Mouse (Mus musculus) heart, embryonic 15.5 days (tissue): ENCODE data around the gene Chchd6. TPM values are rescaled to one million over a fixed set of nuclear protein-coding genes. Genes with fewer than 3 reads are reported as not detected.

ENCODE experiments used
- ATAC-seq: fragments of 200-750 bp; cut with Nextera tagmentation; replicated peaks from 2 replicates; pipeline ENCODE4 v1.8.0; 2017; ENCODE audit warnings: low read depth, moderate TSS enrichment; ENCODE audit not compliant: insufficient number of reproducible peaks, insufficient read depth, low FRiP score
- H3K27ac ChIP-seq: fragments of 300-500 bp; sonication (generic); 2 replicates; pipeline ENCODE4 v1.5.1; 2015; ENCODE audit warnings: mild to moderate bottlenecking, inconsistent platforms
- H3K27me3 ChIP-seq: fragments of 300-500 bp; sonication (generic); 2 replicates; pipeline ENCODE4 v1.6.1; 2015; ENCODE audit warnings: inconsistent platforms
- H3K36me3 ChIP-seq: fragments of 300-500 bp; sonication (generic); 2 replicates; pipeline ENCODE4 v1.6.1; 2015; ENCODE audit warnings: mild to moderate bottlenecking, inconsistent platforms
- H3K4me1 ChIP-seq: fragments of 300-500 bp; sonication (generic); replicated peaks from 2 replicates; pipeline ENCODE4 v1.6.1; 2015; ENCODE audit warnings: inconsistent platforms
- H3K4me2 ChIP-seq: fragments of 300-500 bp; sonication (generic); 2 replicates; pipeline ENCODE4 v1.6.1; 2015; ENCODE audit warnings: inconsistent platforms, mild to moderate bottlenecking, moderate library complexity
- H3K4me3 ChIP-seq: fragments of 300-500 bp; sonication (generic); 2 replicates; pipeline ENCODE4 v1.5.1; 2015; ENCODE audit warnings: mild to moderate bottlenecking, inconsistent platforms
- H3K9ac ChIP-seq: fragments of 300-500 bp; sonication (generic); 2 replicates; pipeline ENCODE4 v1.6.1; 2015; ENCODE audit warnings: mild to moderate bottlenecking, inconsistent platforms
- H3K9me3 ChIP-seq: fragments of 300-500 bp; sonication (generic); replicated peaks from 2 replicates; pipeline ENCODE4 v1.6.1; 2016; ENCODE audit warnings: inconsistent platforms
- WGBS: fragments of 180-500 bp; shearing (Covaris S2); methylation state at CpG from one replicate; pipeline ENCODE4 v1.1.7; 2015; ENCODE audit warnings: mixed read lengths; 5-methylcytosine and 5-hydroxymethylcytosine counted together
- polyA plus RNA-seq: library from polyadenylated mRNA; unstranded; fragments of >200 nt; fragmentation: Nextera tagmentation; extraction: Ambion mirVana; gene quantifications from 2 replicates; pipeline ENCODE4 v1.2.1, GENCODE M21; 2015

Gene Chchd6
- polyA plus RNA-seq, 1 experiment from 2014 or later: 43.7 TPM

- Histone ChIP-seq H3K4me3 (no peak overlapping the region), H3K36me3 (no peaks in the 10 kb centered on the region), H3K9me3 (no peaks in the 10 kb centered on the region), H3K27me3 (peaks cover 14% of the 10 kb centered on the region; the same call in 1 of the 2 replicates), H3K4me2 (no peak overlapping the region), H3K9ac (no peak overlapping the region), H3K4me1 (peaks cover 31% of the 10 kb centered on the region), H3K27ac (no peak overlapping the region)
- no peak for ATAC-seq
- WGBS: 65% methylated on average over 3 of the region's 3 CpGs
Measured at GRCm38 (mm10) chr6:89364342-89364741, 231.1 kb downstream of the Chchd6 start.

DNA sequence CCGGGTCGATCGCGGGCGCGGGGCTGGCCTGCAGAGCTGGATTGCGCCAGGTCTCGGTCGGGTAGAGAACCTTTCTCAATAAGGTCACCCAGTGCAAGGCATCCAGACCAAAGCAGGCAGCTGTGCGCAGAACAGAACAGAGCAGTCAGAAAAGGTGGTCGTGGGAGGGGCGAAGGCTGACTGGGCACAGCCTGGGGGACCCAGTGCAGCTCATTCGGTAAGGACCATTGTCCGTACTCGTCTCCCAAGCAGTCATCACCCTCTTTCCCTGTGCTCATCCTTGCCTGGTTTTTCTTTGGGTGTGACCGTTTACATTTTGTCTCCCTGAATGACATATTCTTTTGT, 232.4 kb downstream of the Chchd6 start:
- peak overlapping the region; percentile 94 for H3K4me3 ChIP-seq
- WGBS: 9% methylated on average over 16 of the region's 16 CpGs
- ATAC-seq: no peak
- no peak overlapping the region for H3K27ac ChIP-seq
- H3K27me3 ChIP-seq: peaks cover 14% of the 10 kb centered on the region; the same call in 1 of the 2 replicates
- H3K36me3 ChIP-seq: no peaks in the 10 kb centered on the region
- H3K9ac ChIP-seq: peak overlapping the region; percentile 62
- H3K4me1 ChIP-seq: peaks cover 40% of the 10 kb centered on the region
- peak overlapping the region; percentile 99 for H3K4me2 ChIP-seq
- no peaks in the 10 kb centered on the region for H3K9me3 ChIP-seq

GRCm38 (mm10) chr6:89362281-89363106, 233.0 kb downstream of the Chchd6 start, which contains the start of gene Plxna1:
Gene Plxna1 (minus strand): TSS chr6:89362620.
- peaks cover 40% of the 10 kb centered on the region for H3K4me1 ChIP-seq
- peak within 1 kb of the TSS; percentile 99 for H3K4me2 ChIP-seq
- no peaks in the 10 kb centered on the region for H3K36me3 ChIP-seq
- peak within 1 kb of the TSS; percentile 79 for H3K27ac ChIP-seq
- H3K9ac ChIP-seq: peak within 1 kb of the TSS; percentile 99
- H3K9me3 ChIP-seq: no peaks in the 10 kb centered on the region
- WGBS: 0% methylated on average over 67 of the region's 110 CpGs
- peak within 1 kb of the TSS; percentile 94 for H3K4me3 ChIP-seq
- H3K27me3 ChIP-seq: peaks cover 14% of the 10 kb centered on the region; the same call in 1 of the 2 replicates
- peak; percentile 80 for ATAC-seq

DNA sequence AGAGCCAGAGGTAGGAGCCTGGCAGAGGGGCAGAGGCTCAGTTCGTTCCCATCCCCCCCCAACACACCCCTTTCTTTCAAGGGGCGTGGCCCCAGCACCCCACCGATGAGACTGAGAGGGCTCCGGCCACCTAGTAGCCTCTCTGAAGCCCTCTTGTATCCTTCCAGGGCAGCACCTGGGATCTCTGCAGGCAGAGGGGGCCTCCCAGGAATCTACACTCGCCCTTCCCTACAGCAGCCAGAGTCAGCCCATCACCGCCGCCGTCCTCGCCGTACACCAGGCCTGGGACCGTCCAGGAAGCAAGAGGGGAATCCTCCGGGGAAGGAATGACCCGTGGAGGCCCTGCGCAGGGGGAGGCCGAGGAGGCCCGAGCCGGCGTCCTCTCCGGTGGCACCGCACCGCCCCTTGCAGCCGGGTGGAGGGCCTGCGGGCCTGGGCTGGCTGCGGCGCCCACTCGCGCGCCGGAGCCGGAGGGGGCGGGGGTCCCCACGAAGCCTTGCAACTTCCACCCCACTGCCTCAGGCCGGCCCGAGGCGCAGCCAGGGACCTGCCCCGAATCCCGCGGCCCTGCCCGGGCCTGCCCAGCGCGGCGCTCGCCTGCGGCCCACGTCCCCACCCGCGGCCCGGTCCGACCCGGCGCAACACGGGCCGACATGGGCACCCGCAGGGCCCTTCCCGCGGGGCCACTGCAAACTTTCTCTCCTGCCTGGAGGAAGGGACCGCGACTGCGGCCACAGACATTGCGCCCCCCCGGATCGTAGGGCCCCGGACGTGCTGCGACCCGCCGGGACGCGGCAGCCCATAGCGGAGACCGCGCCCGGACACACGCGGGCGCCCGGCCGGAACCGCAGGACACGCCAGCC, 233.8 kb downstream of the Chchd6 start:
- no peaks in the 10 kb centered on the region for H3K9me3 ChIP-seq
- H3K27me3 ChIP-seq: peaks cover 14% of the 10 kb centered on the region; the same call in 1 of the 2 replicates
- peaks cover 5% of the 10 kb centered on the region; the same call in 1 of the 2 replicates for H3K36me3 ChIP-seq
- under 1% methylated on average over 73 of the region's 80 CpGs for WGBS
- peak overlapping the region; percentile 99 for H3K4me2 ChIP-seq
- peak overlapping the region; percentile 79 for H3K27ac ChIP-seq
- peak overlapping the region; percentile 94 for H3K4me3 ChIP-seq
- ATAC-seq: peak; percentile 32
- H3K4me1 ChIP-seq: peaks cover 40% of the 10 kb centered on the region
- H3K9ac ChIP-seq: peak overlapping the region; percentile 99

GRCm38 (mm10) chr6:89360709-89361417, 234.6 kb downstream of the Chchd6 start:
- Histone ChIP-seq H3K27ac (no peak overlapping the region), H3K27me3 (peaks cover 14% of the 10 kb centered on the region; the same call in 1 of the 2 replicates), H3K9me3 (no peaks in the 10 kb centered on the region), H3K36me3 (peaks cover 5% of the 10 kb centered on the region; the same call in 1 of the 2 replicates), H3K9ac (peak overlapping the region; percentile 99), H3K4me2 (peak overlapping the region; percentile 99), H3K4me3 (peak overlapping the region; percentile 94), H3K4me1 (peaks cover 40% of the 10 kb centered on the region)
- ATAC-seq: no peak
- 57% methylated on average over 8 of the region's 8 CpGs for WGBS

GRCm38 (mm10) chr6:89359771-89360708, 235.4 kb downstream of the Chchd6 start:
- Histone ChIP-seq H3K36me3 (peaks cover 5% of the 10 kb centered on the region; the same call in 1 of the 2 replicates), H3K4me3 (peak overlapping the region; percentile 94; the same call in 1 of the 2 replicates), H3K27ac (no peak overlapping the region), H3K4me1 (peaks cover 41% of the 10 kb centered on the region), H3K27me3 (peaks cover 14% of the 10 kb centered on the region; the same call in 1 of the 2 replicates), H3K4me2 (peak overlapping the region; percentile 99; the same call in 1 of the 2 replicates), H3K9ac (peak overlapping the region; percentile 99; the same call in 1 of the 2 replicates), H3K9me3 (no peaks in the 10 kb centered on the region)
- no peak for ATAC-seq
- WGBS: 67% methylated on average over 20 of the region's 20 CpGs

- Histone ChIP-seq H3K36me3 (peaks cover 5% of the 10 kb centered on the region; the same call in 1 of the 2 replicates), H3K27me3 (peaks cover 9% of the 10 kb centered on the region; the same call in 1 of the 2 replicates), H3K27ac (no peak overlapping the region), H3K4me1 (peaks cover 50% of the 10 kb centered on the region), H3K4me3 (no peak overlapping the region), H3K4me2 (no peak overlapping the region), H3K9ac (no peak overlapping the region), H3K9me3 (no peaks in the 10 kb centered on the region)
- ATAC-seq: no peak
- 85% methylated on average over 3 of the region's 3 CpGs for WGBS
Measured at GRCm38 (mm10) chr6:89359192-89359591, 236.3 kb downstream of the Chchd6 start.

DNA sequence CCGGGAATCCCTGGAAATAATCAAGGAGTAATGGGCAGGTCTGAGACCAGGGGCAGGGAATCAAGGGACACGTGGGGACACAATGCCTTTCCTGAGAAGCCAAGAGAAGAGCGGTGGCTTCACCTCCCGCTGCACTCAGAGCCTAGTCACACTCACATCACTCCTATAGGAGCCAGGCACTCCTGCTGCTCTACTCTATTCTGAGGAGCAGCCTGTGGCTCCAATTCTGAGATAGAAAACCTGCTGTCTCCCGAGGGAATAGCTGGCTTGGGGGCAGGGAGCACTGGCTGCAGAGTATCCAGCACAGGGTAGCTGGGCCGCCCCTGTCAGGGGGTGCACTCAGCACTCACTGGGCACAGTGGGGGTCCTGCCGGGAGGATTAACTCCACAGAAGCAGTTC, 239.8 kb downstream of the Chchd6 start:
- no peak overlapping the region for H3K27ac ChIP-seq
- no peaks in the 10 kb centered on the region for H3K27me3 ChIP-seq
- no peak for ATAC-seq
- H3K9me3 ChIP-seq: no peaks in the 10 kb centered on the region
- peaks cover 67% of the 10 kb centered on the region for H3K4me1 ChIP-seq
- WGBS: 56% methylated on average over 7 of the region's 7 CpGs
- no peak overlapping the region for H3K4me3 ChIP-seq
- H3K36me3 ChIP-seq: peaks cover 5% of the 10 kb centered on the region; the same call in 1 of the 2 replicates
- no peak overlapping the region for H3K9ac ChIP-seq
- no peak overlapping the region for H3K4me2 ChIP-seq

DNA sequence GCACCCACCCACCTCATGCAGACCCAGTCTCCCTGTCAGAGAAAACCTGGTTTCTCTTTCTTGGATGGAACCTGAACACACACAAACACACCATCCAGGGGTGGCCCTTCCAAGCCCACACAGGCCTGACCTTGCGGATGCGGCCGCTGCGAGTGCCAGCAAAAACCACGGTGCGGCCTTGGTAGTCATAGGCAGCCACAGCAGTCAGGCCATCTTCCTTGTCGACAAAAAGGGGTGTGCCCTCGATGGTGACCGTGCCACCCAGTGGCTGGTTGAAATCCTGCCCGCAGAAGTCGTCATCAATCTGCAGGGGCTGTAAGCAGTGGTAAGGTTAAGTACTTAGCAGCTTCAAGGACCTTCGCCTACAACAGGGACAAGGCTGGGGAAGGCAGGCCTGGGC, 240.7 kb downstream of the Chchd6 start:
- peaks cover 67% of the 10 kb centered on the region for H3K4me1 ChIP-seq

DNA sequence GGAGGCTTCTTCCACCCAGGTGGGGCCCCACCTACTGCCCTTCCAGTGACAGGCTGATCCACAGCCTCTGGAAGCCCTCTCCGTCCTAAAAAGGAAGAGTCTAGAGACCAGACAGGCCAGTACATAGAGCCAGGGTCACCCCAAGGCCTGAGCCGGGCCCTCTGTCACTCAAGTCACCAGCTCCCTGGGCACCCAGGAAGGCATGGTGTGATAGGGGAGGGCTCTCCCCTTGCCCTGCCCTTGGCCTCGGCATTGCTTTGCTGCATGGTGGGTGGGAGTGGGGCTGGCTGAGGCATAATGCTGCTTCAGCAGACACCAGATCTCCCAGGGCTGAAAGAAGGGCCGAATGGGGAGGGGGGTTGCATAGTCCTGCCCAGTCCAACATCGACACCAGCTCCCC, 241.4 kb downstream of the Chchd6 start:
- Histone ChIP-seq H3K4me2 (no peak overlapping the region), H3K27me3 (no peaks in the 10 kb centered on the region), H3K4me1 (peaks cover 67% of the 10 kb centered on the region), H3K4me3 (no peak overlapping the region), H3K36me3 (peaks cover 5% of the 10 kb centered on the region; the same call in 1 of the 2 replicates), H3K9ac (peak overlapping the region; percentile 19), H3K9me3 (no peaks in the 10 kb centered on the region), H3K27ac (peak overlapping the region; percentile 33; the same call in 1 of the 2 replicates)
- 63% methylated on average over 5 of the region's 5 CpGs for WGBS
- ATAC-seq: no peak

More for the DNA sequence above, 240.7 kb downstream of the Chchd6 start:
- peaks cover 5% of the 10 kb centered on the region; the same call in 1 of the 2 replicates for H3K36me3 ChIP-seq
- ATAC-seq: no peak
- no peaks in the 10 kb centered on the region for H3K9me3 ChIP-seq
- no peak overlapping the region; the same call in 1 of the 2 replicates for H3K9ac ChIP-seq
- no peak overlapping the region for H3K4me2 ChIP-seq
- H3K27ac ChIP-seq: no peak overlapping the region
- no peak overlapping the region for H3K4me3 ChIP-seq
- WGBS: 73% methylated on average over 12 of the region's 12 CpGs
- no peaks in the 10 kb centered on the region for H3K27me3 ChIP-seq
